ENCODE assay signal across 10 mouse cellular contexts in genomic region chr6:121224993-121225392, GRCm38 (mm10). TPM values are rescaled to one million over a fixed set of nuclear protein-coding genes. Genes with fewer than 3 reads are reported as not detected.
DNase-seq lines count a peak whose midpoint lies in the region; ATAC-seq and TF ChIP-seq lines count a peak whose summit lies in the region.
"Had no signal": no experiment of that assay in that cellular context is flagged by ENCODE, and none has a peak within 500 bp of the region (broad histone marks: within the 10 kb centered on the region; RNA-seq: fewer than 3 reads in every experiment).

No protein-coding gene starts in this region.

- peaks cover 6% of the 10 kb centered on the region for H3K36me3 ChIP-seq in G1E (replicated peaks)
- H3K36me3 ChIP-seq in megakaryocyte, embryonic 14.5 days (replicated peaks; ENCODE audit: low read length): peaks cover 96% of the 10 kb centered on the region
- H3K36me3 ChIP-seq in midbrain, embryonic 14.5 days (ENCODE audit: control insufficient read depth, insufficient read depth, low read length): no peaks in the 10 kb centered on the region
- no peaks in the 10 kb centered on the region for H3K36me3 ChIP-seq in heart, embryonic 10.5 days
- H3K36me3 ChIP-seq: heart, embryonic 12.5 days had no signal

- peak; percentile 68 for ATAC-seq in G1E (ENCODE audit: extremely low read depth, insufficient number of reproducible peaks, low FRiP score, poor library complexity, severe bottlenecking)
- ATAC-seq in common myeloid progenitor, adult 5-6 weeks (replicated peaks; ENCODE audit: low read depth, poor library complexity, severe bottlenecking): 0 out of 2 replicates have a peak, but pooled peaks have one; percentile 5
- ATAC-seq in midbrain, embryonic 14.5 days (ENCODE audit: low FRiP score, low TSS enrichment): no peak

- H3K9ac ChIP-seq in midbrain, embryonic 14.5 days (replicated peaks; ENCODE audit: low read length): no peak overlapping the region
- H3K9ac ChIP-seq: heart, embryonic 12.5 days had no signal

- peaks cover 8% of the 10 kb centered on the region for H3K27me3 ChIP-seq in G1E (ENCODE audit: insufficient read depth, low read length)
- no peaks in the 10 kb centered on the region for H3K27me3 ChIP-seq in megakaryocyte, embryonic 14.5 days (replicated peaks)
- H3K27me3 ChIP-seq in midbrain, embryonic 14.5 days (ENCODE audit: control insufficient read depth, insufficient read depth, low read length): no peaks in the 10 kb centered on the region
- no peaks in the 10 kb centered on the region for H3K27me3 ChIP-seq in heart, embryonic 10.5 days (ENCODE audit: insufficient read depth, poor library complexity, severe bottlenecking)
- H3K27me3 ChIP-seq: heart, embryonic 12.5 days had no signal

- DNase-seq in G1E (ENCODE audit: low spot score): peak; percentile 32
- peak; percentile 44 to 59 for DNase-seq in kidney, postnatal 25 days
- DNase-seq in midbrain, embryonic 14.5 days: no peak
- DNase-seq in heart, embryonic 10.5 days (ENCODE audit: low spot score): no peak
- no peak for DNase-seq in gastrocnemius, postnatal 4 days (ENCODE audit: low spot score in 2 of 2)
- DNase-seq: cerebellum, postnatal 14 days; right cerebral cortex, postnatal 14 days had no signal

- 41% methylated on average over 6 of the region's 6 CpGs for WGBS in midbrain, embryonic 14.5 days
- WGBS in heart, embryonic 10.5 days: 20% methylated on average over 6 of the region's 6 CpGs

- peaks cover 6% of the 10 kb centered on the region for H3K9me3 ChIP-seq in G1E (replicated peaks)
- H3K9me3 ChIP-seq in megakaryocyte, embryonic 14.5 days: no peaks in the 10 kb centered on the region; the same call in 1 of the 2 replicates
- H3K9me3 ChIP-seq in midbrain, embryonic 14.5 days (ENCODE audit: control insufficient read depth, low read length): no peaks in the 10 kb centered on the region
- no peaks in the 10 kb centered on the region for H3K9me3 ChIP-seq in heart, embryonic 10.5 days

- H3K4me2 ChIP-seq in midbrain, embryonic 14.5 days (ENCODE audit: low read length): no peak overlapping the region
- H3K4me2 ChIP-seq: heart, embryonic 12.5 days had no signal

- TF ChIP-seq CTCF in G1E (IDR thresholded peaks at IDR 0.05; ENCODE audit: low read depth, low read length): no peak

- H3K4me1 ChIP-seq in G1E (ENCODE audit: insufficient read depth, low read depth, low read length): peaks cover 57% of the 10 kb centered on the region
- peaks cover 99% of the 10 kb centered on the region for H3K4me1 ChIP-seq in megakaryocyte, embryonic 14.5 days
- H3K4me1 ChIP-seq in midbrain, embryonic 14.5 days (ENCODE audit: control insufficient read depth, insufficient read depth, low read length): no peaks in the 10 kb centered on the region
- H3K4me1 ChIP-seq in heart, embryonic 10.5 days: peaks cover 20% of the 10 kb centered on the region

- H3K27ac ChIP-seq in midbrain, embryonic 14.5 days (replicated peaks; ENCODE audit: low read depth, low read length): no peak overlapping the region
- no peak overlapping the region for H3K27ac ChIP-seq in heart, embryonic 10.5 days

- no peak overlapping the region; the same call in 1 of the 2 replicates for H3K4me3 ChIP-seq in G1E (ENCODE audit: low read depth, low read length)
- H3K4me3 ChIP-seq in megakaryocyte, embryonic 14.5 days (replicated peaks): peak overlapping the region; percentile 89
- H3K4me3 ChIP-seq in midbrain, embryonic 14.5 days (replicated peaks; ENCODE audit: low read depth, low read length): no peak overlapping the region
- no peak overlapping the region for H3K4me3 ChIP-seq in heart, embryonic 10.5 days
- H3K4me3 ChIP-seq: heart, embryonic 12.5 days had no signal

RNA-seq across cellular contexts. Expression of gene Tuba8, which starts 14.5 kb away (rescaled TPM):
- total RNA-seq in G1E (2014; fragmentation: Nextera tagmentation) (not detected in 2 replicates), G1E (2017) (0.38 and 0.58 TPM in 2 replicates)
- 0.03 TPM in 1 of 2 replicates, not detected in the other for polyA plus RNA-seq in G1E (2012)
- 34.6 and 40.7 TPM in 2 replicates for total RNA-seq in common myeloid progenitor, adult 5-6 weeks (2017)
- polyA plus RNA-seq in megakaryocyte, embryonic 14.5 days (2012; ENCODE audit: insufficient read depth, low replicate concordance): 75.1 and 120 TPM in 2 replicates
- polyA plus RNA-seq in midbrain, embryonic 14.5 days (2014; fragmentation: Nextera tagmentation; extraction: Ambion mirVana): 0.36 and 0.53 TPM in 2 replicates
- 0.95 and 2.3 TPM in 2 replicates for polyA plus RNA-seq in heart, embryonic 10.5 days (2016; fragmentation: Nextera tagmentation; extraction: Ambion mirVana)
- total RNA-seq in gastrocnemius, postnatal 4 days (2021): 10 to 100 TPM; 26.4 to 36.8 TPM

RNA-seq across cellular contexts. Expression of gene Usp18, which starts 20.7 kb away (rescaled TPM):
- total RNA-seq in G1E (2014; fragmentation: Nextera tagmentation): 2.3 and 5.8 TPM in 2 replicates
- total RNA-seq in G1E (2017): 13.8 and 18.2 TPM in 2 replicates
- polyA plus RNA-seq in G1E (2012): 0.21 and 0.41 TPM in 2 replicates
- total RNA-seq in common myeloid progenitor, adult 5-6 weeks (2017): 2.6 and 9.0 TPM in 2 replicates
- polyA plus RNA-seq in megakaryocyte, embryonic 14.5 days (2012; ENCODE audit: insufficient read depth, low replicate concordance): 1.2 TPM in 1 of 2 replicates, not detected in the other
- polyA plus RNA-seq in midbrain, embryonic 14.5 days (2014; fragmentation: Nextera tagmentation; extraction: Ambion mirVana): 0.65 and 6.2 TPM in 2 replicates
- polyA plus RNA-seq in heart, embryonic 10.5 days (2016; fragmentation: Nextera tagmentation; extraction: Ambion mirVana): 0.62 and 1.5 TPM in 2 replicates
- 1 to 10 TPM; 1.0 to 1.2 TPM for total RNA-seq in gastrocnemius, postnatal 4 days (2021)

RNA-seq across cellular contexts. Expression of gene Pex26, which starts 41.5 kb away (rescaled TPM):
- total RNA-seq in G1E (2014; fragmentation: Nextera tagmentation) (14.0 and 16.9 TPM in 2 replicates), G1E (2017) (13.8 and 15.7 TPM in 2 replicates)
- 7.2 and 8.6 TPM in 2 replicates for polyA plus RNA-seq in G1E (2012)
- 5.6 and 6.3 TPM in 2 replicates for total RNA-seq in common myeloid progenitor, adult 5-6 weeks (2017)
- 3.6 and 7.2 TPM in 2 replicates for polyA plus RNA-seq in megakaryocyte, embryonic 14.5 days (2012; ENCODE audit: insufficient read depth, low replicate concordance)
- polyA plus RNA-seq in midbrain, embryonic 14.5 days (2014; fragmentation: Nextera tagmentation; extraction: Ambion mirVana): 15.1 and 16.4 TPM in 2 replicates
- polyA plus RNA-seq in heart, embryonic 10.5 days (2016; fragmentation: Nextera tagmentation; extraction: Ambion mirVana): 5.1 and 6.6 TPM in 2 replicates
- total RNA-seq in gastrocnemius, postnatal 4 days (2021): 1 to 10 TPM; 5.8 to 6.1 TPM

Comparison
In these comparisons a context has a peak if more than half of its experiments do, and no peak if none do; other contexts are left out.
1. DNase-seq: peak in G1E (single experiment) and kidney, postnatal 25 days (2 of 2); none in midbrain, embryonic 14.5 days (single experiment), heart, embryonic 10.5 days (single experiment) and gastrocnemius, postnatal 4 days (0 of 2).
2. RNA of gene Tuba8, which starts 14.5 kb away (polyA plus RNA-seq): 75.1 to 120 TPM in megakaryocyte, embryonic 14.5 days; 0.95 to 2.3 TPM in heart, embryonic 10.5 days, 0.36 to 0.53 TPM in midbrain, embryonic 14.5 days and 0.03 TPM in G1E; every median in the first group is over 10 times any median in the second.